Mouse (Mus musculus): ENCODE data around the gene Plxna2. TPM values are rescaled to one million over a fixed set of nuclear protein-coding genes. Genes with fewer than 3 reads are reported as not detected.

Plxna2 gene
- polyA plus RNA-seq, 1 experiment from 2014 or later = 7.4 TPM

DNA sequence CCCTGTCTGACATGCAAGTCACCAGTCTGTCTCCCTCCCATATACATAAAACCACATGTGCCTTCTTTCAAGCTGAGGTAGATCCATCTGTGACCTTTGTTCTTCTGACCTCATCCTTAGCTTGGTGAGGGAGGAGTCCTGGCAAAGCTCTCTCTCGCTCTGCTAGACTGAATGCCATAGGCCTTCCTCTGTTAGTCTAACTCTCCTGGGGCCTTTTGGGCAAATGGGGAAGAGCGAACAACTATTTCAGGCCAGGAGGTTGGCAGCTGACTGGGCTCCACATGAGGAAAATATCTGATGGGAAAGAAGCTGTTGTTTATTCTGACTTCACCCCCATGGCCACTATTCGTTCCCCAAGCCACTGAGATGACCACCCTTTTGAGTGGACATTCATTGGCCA is 59.9 kb downstream of the Plxna2 start:
- Histone ChIP-seq H3K36me3 (replicated peaks) (no peaks in the 10 kb centered on the region), H3K27ac (peak overlapping the region; percentile 56), H3K4me3 (no peak overlapping the region), H3K9me3 (no peaks in the 10 kb centered on the region), H3K4me1 (peaks cover 54% of the 10 kb centered on the region), H3K27me3 (ENCODE audit: poor library complexity, severe bottlenecking) (no peaks in the 10 kb centered on the region)
- 63% methylated on average over 3 of the region's 3 CpGs for WGBS
- DNase-seq (ENCODE audit: extremely low spot score, low spot score) = no peak

DNA sequence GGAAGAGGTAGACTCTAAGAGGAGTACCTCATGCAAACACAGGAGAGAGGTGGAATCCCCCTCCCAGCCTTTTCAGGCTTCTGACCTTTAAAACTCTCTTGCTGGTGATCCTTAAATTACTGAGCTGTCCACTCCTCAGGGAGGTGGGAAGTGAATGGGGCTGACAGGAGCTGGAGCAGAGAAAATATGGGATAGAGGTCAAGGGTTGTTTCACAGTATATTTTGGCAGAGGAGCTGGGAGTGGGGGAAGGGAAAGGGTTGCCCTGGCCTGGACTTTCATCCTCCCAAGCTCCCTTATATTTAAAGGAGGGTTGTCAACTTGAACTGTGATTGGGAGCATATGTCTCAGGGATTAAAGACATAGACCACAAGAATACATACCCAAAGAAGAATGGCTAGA is 61.1 kb downstream of the Plxna2 start:
- Histone ChIP-seq H3K4me1 (peaks cover 54% of the 10 kb centered on the region), H3K4me3 (no peak overlapping the region), H3K27me3 (ENCODE audit: poor library complexity, severe bottlenecking) (no peaks in the 10 kb centered on the region), H3K9me3 (no peaks in the 10 kb centered on the region), H3K27ac (no peak overlapping the region), H3K36me3 (replicated peaks) (no peaks in the 10 kb centered on the region)
- no peak for DNase-seq (ENCODE audit: extremely low spot score, low spot score)

- no peaks in the 10 kb centered on the region for H3K9me3 ChIP-seq
- H3K4me3 ChIP-seq = no peak overlapping the region
- no peaks in the 10 kb centered on the region for H3K36me3 ChIP-seq (replicated peaks)
- H3K27ac ChIP-seq = no peak overlapping the region
- 57% methylated on average over 2 of the region's 2 CpGs for WGBS
- DNase-seq (ENCODE audit: extremely low spot score, low spot score) = no peak
- H3K27me3 ChIP-seq (ENCODE audit: poor library complexity, severe bottlenecking) = no peaks in the 10 kb centered on the region
- peaks cover 54% of the 10 kb centered on the region for H3K4me1 ChIP-seq
These were observed 62.1 kb downstream of the Plxna2 start for GRCm38 (mm10) chr1:194680136-194680535.

DNA sequence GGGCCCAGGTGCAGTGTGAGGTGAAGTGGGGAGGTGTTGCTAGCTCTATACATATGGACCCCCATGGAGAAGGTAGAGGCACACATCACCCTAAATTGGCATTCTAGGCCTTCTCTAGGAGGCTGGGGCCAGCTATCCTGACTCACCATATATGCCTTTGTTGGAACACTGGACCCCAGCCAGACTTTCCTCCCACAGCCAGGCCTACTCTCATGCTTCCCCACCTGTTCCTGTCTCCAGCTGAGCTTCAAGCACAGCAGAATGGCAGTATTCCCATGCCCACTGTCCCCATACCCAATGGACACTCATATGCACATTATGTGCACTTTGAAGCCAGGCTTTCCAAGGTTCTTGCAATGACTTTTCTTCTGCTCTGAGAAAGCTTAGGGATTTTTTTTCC is 64.0 kb downstream of the Plxna2 start:
- H3K9me3 ChIP-seq = no peaks in the 10 kb centered on the region
- peaks cover 46% of the 10 kb centered on the region for H3K4me1 ChIP-seq
- H3K27me3 ChIP-seq (ENCODE audit: poor library complexity, severe bottlenecking) = no peaks in the 10 kb centered on the region
- H3K36me3 ChIP-seq (replicated peaks) = no peaks in the 10 kb centered on the region
- no peak overlapping the region for H3K4me3 ChIP-seq
- H3K27ac ChIP-seq = no peak overlapping the region
- no peak for DNase-seq (ENCODE audit: extremely low spot score, low spot score)

DNA sequence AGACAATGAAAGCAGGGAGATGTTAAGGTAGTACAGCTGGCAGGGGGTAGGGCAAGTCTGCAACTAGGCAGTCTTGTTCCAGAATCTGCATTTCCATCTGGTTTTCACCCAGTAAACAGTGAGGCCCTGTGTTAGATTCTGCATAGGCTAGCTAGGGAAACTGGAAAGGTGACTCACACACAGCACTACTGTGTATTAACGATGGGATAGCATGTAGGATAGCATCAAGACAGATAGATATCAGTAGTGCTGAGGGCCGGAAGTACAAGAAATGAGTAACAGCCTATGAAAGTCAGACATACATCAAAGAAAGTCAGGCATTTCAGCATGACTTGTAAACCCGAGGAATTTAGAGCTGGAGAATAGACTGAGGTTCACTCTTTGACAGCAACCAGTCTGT is 65.1 kb downstream of the Plxna2 start:
- no peaks in the 10 kb centered on the region for H3K9me3 ChIP-seq
- H3K4me1 ChIP-seq = peaks cover 36% of the 10 kb centered on the region
- DNase-seq (ENCODE audit: extremely low spot score, low spot score) = no peak
- 90% methylated on average over 3 of the region's 3 CpGs for WGBS
- no peaks in the 10 kb centered on the region for H3K36me3 ChIP-seq (replicated peaks)
- no peak overlapping the region for H3K4me3 ChIP-seq
- H3K27ac ChIP-seq = no peak overlapping the region
- H3K27me3 ChIP-seq (ENCODE audit: poor library complexity, severe bottlenecking) = no peaks in the 10 kb centered on the region

DNA sequence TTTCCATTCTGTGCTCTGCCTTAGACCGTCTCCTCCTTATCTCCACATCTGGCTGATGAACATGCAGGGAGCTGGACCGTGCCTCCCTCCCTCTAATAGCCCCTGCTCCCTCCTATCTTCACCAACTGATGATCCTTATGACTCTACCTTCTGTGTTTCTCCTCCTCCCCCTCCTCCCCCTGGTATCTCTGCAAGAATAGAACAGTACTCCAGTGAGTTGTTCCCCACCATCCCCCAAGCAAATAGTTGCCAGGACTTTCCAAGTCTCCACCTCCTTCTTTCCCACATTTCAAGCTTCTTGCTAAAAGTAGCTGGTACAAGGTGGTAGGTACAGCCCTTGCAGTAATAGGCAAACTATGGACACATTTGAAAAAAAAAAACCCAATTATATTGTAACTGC is 67.9 kb downstream of the Plxna2 start:
- peaks cover 10% of the 10 kb centered on the region for H3K4me1 ChIP-seq
- no peak for DNase-seq (ENCODE audit: extremely low spot score, low spot score)
- no peak overlapping the region for H3K4me3 ChIP-seq
- no peak overlapping the region for H3K27ac ChIP-seq
- 93% methylated on average over 2 of the region's 2 CpGs for WGBS
- H3K9me3 ChIP-seq = no peaks in the 10 kb centered on the region
- no peaks in the 10 kb centered on the region for H3K27me3 ChIP-seq (ENCODE audit: poor library complexity, severe bottlenecking)
- H3K36me3 ChIP-seq (replicated peaks) = no peaks in the 10 kb centered on the region

- DNase-seq (ENCODE audit: extremely low spot score, low spot score) = no peak
- no peak overlapping the region for H3K4me3 ChIP-seq
- no peaks in the 10 kb centered on the region for H3K27me3 ChIP-seq (ENCODE audit: poor library complexity, severe bottlenecking)
- peaks cover 6% of the 10 kb centered on the region; the same call in 1 of the 2 replicates for H3K4me1 ChIP-seq
- H3K27ac ChIP-seq = no peak overlapping the region
- no peaks in the 10 kb centered on the region for H3K9me3 ChIP-seq
- WGBS = 65% methylated on average over 1 of the region's 1 CpGs
- no peaks in the 10 kb centered on the region for H3K36me3 ChIP-seq (replicated peaks)
These were observed 69.7 kb downstream of the Plxna2 start for GRCm38 (mm10) chr1:194687746-194688145.

GRCm38 (mm10) chr1:194688161-194688560 is 70.1 kb downstream of the Plxna2 start:
- no peak for DNase-seq (ENCODE audit: extremely low spot score, low spot score)
- Histone ChIP-seq H3K4me3 (no peak overlapping the region), H3K9me3 (no peaks in the 10 kb centered on the region), H3K27me3 (ENCODE audit: poor library complexity, severe bottlenecking) (no peaks in the 10 kb centered on the region), H3K4me1 (peaks cover 6% of the 10 kb centered on the region; the same call in 1 of the 2 replicates), H3K36me3 (replicated peaks) (no peaks in the 10 kb centered on the region), H3K27ac (no peak overlapping the region)
- WGBS = 81% methylated on average over 2 of the region's 2 CpGs

DNA sequence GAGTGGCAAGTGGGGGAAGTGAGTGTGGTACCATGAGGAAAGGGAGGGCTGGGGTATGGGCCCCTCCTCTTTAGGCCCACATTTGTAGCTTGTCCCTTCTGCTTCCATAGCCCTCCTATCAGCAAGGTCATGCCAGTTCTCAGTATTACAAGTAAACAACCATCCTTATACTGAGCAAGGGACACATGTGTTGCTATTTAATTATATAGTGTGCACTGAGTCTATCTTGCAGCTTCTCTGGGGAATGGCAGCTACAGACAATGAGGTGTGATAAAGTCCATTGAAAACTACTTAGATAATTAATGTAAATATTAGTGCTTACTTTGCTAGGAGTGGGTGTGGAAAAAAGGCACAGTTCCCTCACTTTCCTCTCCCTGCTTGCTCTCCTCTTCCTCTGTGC is 75.0 kb downstream of the Plxna2 start:
- H3K27me3 ChIP-seq (ENCODE audit: poor library complexity, severe bottlenecking) = no peaks in the 10 kb centered on the region
- DNase-seq (ENCODE audit: extremely low spot score, low spot score) = no peak
- H3K27ac ChIP-seq = no peak overlapping the region
- H3K36me3 ChIP-seq (replicated peaks) = no peaks in the 10 kb centered on the region
- no peaks in the 10 kb centered on the region for H3K9me3 ChIP-seq
- no peak overlapping the region for H3K4me3 ChIP-seq
- no peaks in the 10 kb centered on the region for H3K4me1 ChIP-seq

GRCm38 (mm10) chr1:194693488-194693887 is 75.5 kb downstream of the Plxna2 start:
- no peak overlapping the region for H3K27ac ChIP-seq
- H3K27me3 ChIP-seq (ENCODE audit: poor library complexity, severe bottlenecking) = no peaks in the 10 kb centered on the region
- no peak for DNase-seq (ENCODE audit: extremely low spot score, low spot score)
- 77% methylated on average over 2 of the region's 2 CpGs for WGBS
- H3K4me1 ChIP-seq = no peaks in the 10 kb centered on the region
- no peaks in the 10 kb centered on the region for H3K9me3 ChIP-seq
- H3K36me3 ChIP-seq (replicated peaks) = no peaks in the 10 kb centered on the region
- H3K4me3 ChIP-seq = no peak overlapping the region

- Histone ChIP-seq H3K4me1 (no peaks in the 10 kb centered on the region), H3K4me3 (no peak overlapping the region), H3K27ac (no peak overlapping the region), H3K36me3 (replicated peaks) (no peaks in the 10 kb centered on the region), H3K9me3 (no peaks in the 10 kb centered on the region), H3K27me3 (ENCODE audit: poor library complexity, severe bottlenecking) (no peaks in the 10 kb centered on the region)
- 87% methylated on average over 2 of the region's 2 CpGs for WGBS
- DNase-seq (ENCODE audit: extremely low spot score, low spot score) = no peak
These were observed 76.8 kb downstream of the Plxna2 start for GRCm38 (mm10) chr1:194694805-194695204.

- peaks cover 11% of the 10 kb centered on the region for H3K4me1 ChIP-seq
- no peaks in the 10 kb centered on the region for H3K9me3 ChIP-seq
- no peak overlapping the region for H3K27ac ChIP-seq
- peaks cover 13% of the 10 kb centered on the region; the same call in 1 of the 2 replicates for H3K27me3 ChIP-seq (ENCODE audit: poor library complexity, severe bottlenecking)
- no peak for DNase-seq (ENCODE audit: extremely low spot score, low spot score)
- no peaks in the 10 kb centered on the region for H3K36me3 ChIP-seq (replicated peaks)
- 98% methylated on average over 2 of the region's 2 CpGs for WGBS
- no peak overlapping the region for H3K4me3 ChIP-seq
These were observed 79.4 kb downstream of the Plxna2 start for GRCm38 (mm10) chr1:194697439-194697838.

DNA sequence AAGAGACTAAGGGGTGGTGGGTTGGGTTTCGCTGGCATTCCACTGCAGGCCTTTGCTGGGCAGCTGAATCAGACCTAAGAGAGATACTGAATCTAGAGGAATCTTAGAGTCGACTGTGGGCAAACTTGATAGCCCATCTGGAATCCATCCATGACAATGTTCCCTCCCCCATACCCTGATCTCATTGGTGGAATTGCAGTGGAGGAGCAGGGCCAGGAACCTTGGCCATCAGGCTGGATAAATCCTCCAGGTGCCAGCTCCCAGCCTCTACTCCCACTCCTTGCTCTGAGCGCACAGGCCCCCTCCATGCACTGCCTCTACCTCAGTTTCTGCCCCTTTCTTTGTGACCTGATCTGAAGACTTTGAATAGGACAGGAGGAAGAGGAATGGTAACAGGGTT is 81.3 kb downstream of the Plxna2 start:
- no peak overlapping the region for H3K27ac ChIP-seq
- peaks cover 24% of the 10 kb centered on the region for H3K4me1 ChIP-seq
- H3K36me3 ChIP-seq (replicated peaks) = no peaks in the 10 kb centered on the region
- no peak overlapping the region for H3K4me3 ChIP-seq
- no peak for DNase-seq (ENCODE audit: extremely low spot score, low spot score)
- WGBS = 80% methylated on average over 3 of the region's 3 CpGs
- no peaks in the 10 kb centered on the region for H3K9me3 ChIP-seq
- H3K27me3 ChIP-seq (ENCODE audit: poor library complexity, severe bottlenecking) = peaks cover 18% of the 10 kb centered on the region; the same call in 1 of the 2 replicates

DNA sequence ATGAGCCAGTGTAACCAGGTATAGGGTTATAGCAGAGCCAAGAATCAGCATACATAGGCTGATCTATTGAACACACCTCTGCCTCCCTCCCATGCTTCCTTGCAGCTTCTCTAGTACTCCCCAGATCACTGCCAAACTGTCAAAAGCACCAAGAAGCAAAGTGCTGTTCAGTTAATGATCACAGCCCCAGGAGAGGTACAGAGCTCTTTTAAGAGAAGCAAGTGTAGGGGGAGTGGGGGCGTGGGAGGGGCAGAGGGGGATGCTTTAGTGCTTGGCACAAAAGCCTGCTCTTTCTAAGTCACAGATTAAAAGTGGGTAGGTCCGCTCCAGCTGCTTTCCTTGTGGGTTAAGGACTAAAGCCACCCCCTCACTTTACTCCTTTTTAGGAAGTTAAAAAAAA is 85.2 kb downstream of the Plxna2 start:
- Histone ChIP-seq H3K36me3 (replicated peaks) (no peaks in the 10 kb centered on the region), H3K4me3 (no peak overlapping the region), H3K4me1 (peaks cover 30% of the 10 kb centered on the region), H3K27me3 (ENCODE audit: poor library complexity, severe bottlenecking) (peaks cover 35% of the 10 kb centered on the region), H3K9me3 (no peaks in the 10 kb centered on the region), H3K27ac (0 out of 2 replicates have a peak overlapping the region, but pooled peaks have one; percentile 25)
- peak; percentile 17 for DNase-seq (ENCODE audit: extremely low spot score, low spot score)
- 27% methylated on average over 2 of the region's 2 CpGs for WGBS
